Mouse (Mus musculus) cerebellum, adult 2 months (tissue): Measurements from ENCODE around the gene Syne2. TPM values are rescaled to one million over a fixed set of nuclear protein-coding genes. Genes with fewer than 3 reads are reported as not detected.

Experiments used
- DNase-seq, 2 experiments: peaks; one replicate each; pipeline ENCODE4 v3.0.0; 2021
- H3K27ac ChIP-seq: fragments of 200-500 bp; 2 replicates; pipeline ENCODE4 v1.5.1; 2012; ENCODE audit warnings: low read length, control low read depth, inconsistent platforms; ENCODE audit not compliant: insufficient read depth
- H3K27me3 ChIP-seq: fragments of 200-500 bp; 2 replicates; pipeline ENCODE4 v1.6.1; 2012; ENCODE audit warnings: inconsistent platforms, mild to moderate bottlenecking, low read length, moderate library complexity; ENCODE audit not compliant: control insufficient read depth, insufficient read depth
- H3K4me1 ChIP-seq: fragments of 200-500 bp; 2 replicates; pipeline ENCODE4 v1.6.1; 2011; ENCODE audit warnings: low read length; ENCODE audit not compliant: control insufficient read depth, insufficient read depth
- H3K4me3 ChIP-seq: fragments of 200-500 bp; replicated peaks from 2 replicates; pipeline ENCODE3; 2011; ENCODE audit warnings: mild to moderate bottlenecking, low read depth, low read length, control low read depth; ENCODE audit not compliant: insufficient read depth
- CTCF ChIP-seq: fragments of 200-500 bp; IDR thresholded peaks from 2 replicates; pipeline ENCODE4 v1.5.1; 2011; ENCODE audit warnings: low read depth, mild to moderate bottlenecking, control low read depth, low read length, moderate library complexity, borderline replicate concordance; ENCODE audit not compliant: insufficient read depth
- POLR2A ChIP-seq: fragments of 200-500 bp; IDR thresholded peaks from 2 replicates; pipeline ENCODE4 v1.6.1; 2011; ENCODE audit warnings: low read length, control low read depth, borderline replicate concordance; ENCODE audit not compliant: insufficient read depth
- WGBS: fragments of 180-500 bp; shearing (Covaris S2); methylation state at CpG from one replicate; pipeline ENCODE4 v1.1.7; 2018; 5-methylcytosine and 5-hydroxymethylcytosine counted together
- polyA plus RNA-seq: library from polyadenylated mRNA; depleted of rRNA; stranded (reverse); fragments of >200 nt; gene quantifications from 2 replicates; pipeline ENCODE4 v1.2.3, GENCODE M21; 2012

Gene Syne2
- polyA plus RNA-seq, 1 experiment: 39.3 TPM

GRCm38 (mm10) chr12:75859936-75860335 is 42.0 kb downstream of the Syne2 start:
- Histone ChIP-seq H3K4me3 (no peak overlapping the region), H3K27ac (no peak overlapping the region), H3K4me1 (no peaks in the 10 kb centered on the region; the same call in 1 of the 2 replicates), H3K27me3 (no peaks in the 10 kb centered on the region)
- 90% methylated on average over 11 of the region's 11 CpGs for WGBS
- DNase-seq: no peak
- no peak for TF ChIP-seq CTCF
- TF ChIP-seq POLR2A: no peak

- Histone ChIP-seq H3K27ac (no peak overlapping the region), H3K4me3 (no peak overlapping the region), H3K27me3 (no peaks in the 10 kb centered on the region), H3K4me1 (no peaks in the 10 kb centered on the region)
- WGBS: 95% methylated on average over 6 of the region's 6 CpGs
- TF ChIP-seq CTCF (no peak), POLR2A (no peak)
- no peak for DNase-seq
Observed at GRCm38 (mm10) chr12:75860843-75861242, 42.9 kb downstream of the Syne2 start.

GRCm38 (mm10) chr12:75865166-75865565 is 47.2 kb downstream of the Syne2 start:
- DNase-seq: no peak
- 89% methylated on average over 2 of the region's 2 CpGs for WGBS
- no peak overlapping the region for H3K4me3 ChIP-seq
- H3K27me3 ChIP-seq: no peaks in the 10 kb centered on the region
- no peak for TF ChIP-seq CTCF
- no peak for TF ChIP-seq POLR2A
- H3K27ac ChIP-seq: no peak overlapping the region
- no peaks in the 10 kb centered on the region for H3K4me1 ChIP-seq

- H3K4me3 ChIP-seq: no peak overlapping the region
- WGBS: 86% methylated on average over 17 of the region's 17 CpGs
- TF ChIP-seq POLR2A (no peak), CTCF (no peak)
- no peaks in the 10 kb centered on the region for H3K4me1 ChIP-seq
- DNase-seq: no peak
- H3K27ac ChIP-seq: no peak overlapping the region
- H3K27me3 ChIP-seq: no peaks in the 10 kb centered on the region
Observed at GRCm38 (mm10) chr12:75866419-75867373, 48.8 kb downstream of the Syne2 start.

GRCm38 (mm10) chr12:75873546-75874235 is 55.8 kb downstream of the Syne2 start:
- 33% methylated on average over 9 of the region's 9 CpGs for WGBS
- TF ChIP-seq CTCF (no peak), POLR2A (no peak)
- DNase-seq: peak in 1 of 2 experiments; percentile 33
- no peaks in the 10 kb centered on the region for H3K27me3 ChIP-seq
- H3K4me1 ChIP-seq: peaks cover 3% of the 10 kb centered on the region; the same call in 1 of the 2 replicates
- H3K4me3 ChIP-seq: no peak overlapping the region
- H3K27ac ChIP-seq: no peak overlapping the region

GRCm38 (mm10) chr12:75874287-75874994 is 56.5 kb downstream of the Syne2 start:
- Histone ChIP-seq H3K27me3 (no peaks in the 10 kb centered on the region), H3K4me1 (peaks cover 3% of the 10 kb centered on the region; the same call in 1 of the 2 replicates), H3K27ac (no peak overlapping the region), H3K4me3 (no peak overlapping the region)
- WGBS: 42% methylated on average over 12 of the region's 12 CpGs
- DNase-seq: no peak
- TF ChIP-seq POLR2A (no peak), CTCF (no peak)

GRCm38 (mm10) chr12:75879636-75880317 is 61.8 kb downstream of the Syne2 start:
- 87% methylated on average over 12 of the region's 12 CpGs for WGBS
- DNase-seq: no peak
- Histone ChIP-seq H3K27me3 (no peaks in the 10 kb centered on the region), H3K4me1 (no peaks in the 10 kb centered on the region), H3K27ac (no peak overlapping the region), H3K4me3 (no peak overlapping the region)
- no peak for TF ChIP-seq POLR2A
- TF ChIP-seq CTCF: no peak
